Mouse (Mus musculus) embryo, embryonic 10 days (tissue): Measurements from ENCODE around the gene Tmem88.
"Not testable (repeated sequence)": the region's sequence is repeated elsewhere in the genome, so short reads cannot be mapped to it uniquely, and the experiment has no call there.

Experiments used
- DNase-seq: peaks from one replicate; pipeline ENCODE4 v3.0.0-alpha.2; 2015; ENCODE audit warnings: low spot score

Gene Tmem88

DNA sequence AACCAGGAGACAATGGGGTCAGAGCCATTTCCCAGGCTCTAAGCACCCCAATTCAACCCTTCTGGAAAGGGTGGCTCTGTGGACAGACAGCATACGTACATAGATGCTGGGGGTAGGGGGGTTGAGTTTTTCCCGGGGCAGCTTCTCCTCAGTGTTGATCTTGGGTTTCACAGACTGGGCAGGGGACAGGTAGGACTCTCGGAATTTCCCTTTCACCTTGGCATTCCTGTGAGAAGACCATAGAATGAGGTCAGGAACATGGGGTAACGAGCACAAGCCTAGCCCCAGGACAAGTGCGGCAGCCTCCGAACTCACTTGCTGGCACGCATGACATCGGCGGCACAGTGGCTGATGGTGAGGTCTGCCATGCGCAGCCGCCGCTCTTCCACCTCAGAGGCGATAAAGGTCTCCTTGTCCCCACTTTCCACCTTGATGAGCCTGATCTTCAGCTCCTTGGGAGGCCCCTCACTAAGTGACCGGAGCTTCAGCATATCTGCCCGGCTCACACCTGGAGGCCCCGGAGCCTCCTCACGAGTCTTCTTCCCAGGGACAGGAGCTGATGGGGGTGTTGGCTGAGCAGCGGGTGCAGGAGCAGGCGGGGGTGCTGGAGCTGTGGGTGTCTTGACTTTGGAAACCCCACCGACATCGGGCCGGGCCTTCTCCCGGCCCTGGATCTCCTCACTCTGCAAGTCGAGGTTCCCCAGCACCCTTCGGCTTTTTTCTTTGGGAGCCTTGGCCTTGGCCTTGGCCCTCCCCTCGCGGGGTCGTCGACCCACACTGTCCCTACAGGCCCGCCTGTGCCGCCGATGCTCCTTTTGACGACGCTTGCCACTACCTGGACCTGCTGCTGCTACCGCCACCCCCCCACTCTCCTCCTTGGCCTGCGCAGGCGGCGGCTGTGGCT is 5.9 kb upstream of the Tmem88 start:
- no peak for DNase-seq

DNA sequence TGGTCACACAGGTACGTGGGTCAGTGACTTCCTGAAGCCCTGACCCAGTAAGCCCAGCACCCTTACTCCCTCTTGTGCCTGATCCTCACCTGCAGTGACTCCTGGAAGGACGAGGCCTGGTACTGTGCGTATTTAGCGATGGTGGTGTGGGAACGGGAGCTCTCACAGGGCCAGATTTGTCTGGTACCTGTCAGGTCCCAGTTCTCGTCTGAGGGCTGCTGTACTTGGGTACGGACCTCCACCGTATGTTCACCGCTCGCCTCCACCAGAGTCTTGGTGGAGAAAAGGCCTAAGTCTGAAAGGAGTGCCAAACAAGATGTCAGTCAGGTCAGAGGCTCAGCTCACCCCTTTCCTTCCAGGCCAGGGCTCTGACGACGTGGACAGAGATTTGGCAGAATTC is 4.0 kb upstream of the Tmem88 start:
- no peak for DNase-seq

DNA sequence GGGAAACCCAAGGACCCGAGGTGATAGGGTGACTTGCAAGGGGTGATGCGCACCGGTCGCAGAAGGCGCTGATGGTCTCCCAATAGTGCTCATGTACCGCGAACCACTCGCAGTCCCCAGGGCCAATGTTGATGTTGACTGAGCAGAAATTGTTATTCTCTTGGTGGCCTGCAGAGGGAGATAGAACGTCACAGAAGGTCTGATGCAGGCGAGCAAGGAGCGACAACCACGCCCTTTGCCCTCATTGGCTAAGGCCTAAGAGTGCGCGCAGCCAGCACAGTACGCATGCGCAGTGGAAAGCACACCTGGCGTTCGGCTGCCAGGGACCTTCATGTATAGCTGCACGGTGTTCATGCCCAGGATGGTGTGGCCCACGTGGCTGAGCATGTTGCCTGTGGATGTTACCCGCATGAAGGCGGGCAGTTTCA is 3.2 kb upstream of the Tmem88 start:
- DNase-seq = peak; percentile 97

DNA sequence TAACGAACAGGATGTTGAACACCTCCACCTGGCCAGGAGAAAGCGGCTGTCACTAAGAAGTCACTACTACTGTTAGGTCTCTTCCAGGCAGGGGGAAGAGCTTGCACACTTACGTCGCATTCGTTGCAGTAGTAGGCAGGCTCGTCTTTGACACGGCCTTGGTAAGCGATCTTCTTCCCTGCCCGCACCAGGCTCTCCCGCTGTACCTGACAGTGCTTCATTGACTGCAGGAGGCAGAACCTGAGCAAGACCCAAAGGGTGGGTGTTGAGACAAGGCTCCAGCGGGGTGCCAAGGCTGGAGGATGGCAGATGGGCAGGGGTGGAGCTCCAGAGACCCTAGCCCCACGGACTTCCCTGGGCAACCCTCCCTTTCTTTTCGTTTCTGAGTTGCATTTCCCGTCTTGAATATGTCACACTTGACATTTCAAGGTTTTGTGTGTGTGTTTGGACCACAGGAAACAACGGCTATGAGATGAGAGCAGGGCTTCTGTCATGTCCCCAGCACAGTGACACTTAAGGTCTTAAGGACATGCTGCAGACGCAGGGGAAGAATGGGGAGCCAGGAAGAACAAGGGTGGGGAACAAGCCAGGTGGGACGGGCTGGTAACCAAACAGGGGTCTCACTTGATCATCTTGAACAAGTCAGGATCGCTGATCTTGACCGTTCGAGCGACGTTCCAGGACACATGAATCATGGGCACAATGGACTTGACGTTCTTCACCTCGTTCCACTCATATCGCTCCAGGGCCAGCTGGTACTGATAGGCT is 2.2 kb upstream of the Tmem88 start:
- DNase-seq = no peak

DNA sequence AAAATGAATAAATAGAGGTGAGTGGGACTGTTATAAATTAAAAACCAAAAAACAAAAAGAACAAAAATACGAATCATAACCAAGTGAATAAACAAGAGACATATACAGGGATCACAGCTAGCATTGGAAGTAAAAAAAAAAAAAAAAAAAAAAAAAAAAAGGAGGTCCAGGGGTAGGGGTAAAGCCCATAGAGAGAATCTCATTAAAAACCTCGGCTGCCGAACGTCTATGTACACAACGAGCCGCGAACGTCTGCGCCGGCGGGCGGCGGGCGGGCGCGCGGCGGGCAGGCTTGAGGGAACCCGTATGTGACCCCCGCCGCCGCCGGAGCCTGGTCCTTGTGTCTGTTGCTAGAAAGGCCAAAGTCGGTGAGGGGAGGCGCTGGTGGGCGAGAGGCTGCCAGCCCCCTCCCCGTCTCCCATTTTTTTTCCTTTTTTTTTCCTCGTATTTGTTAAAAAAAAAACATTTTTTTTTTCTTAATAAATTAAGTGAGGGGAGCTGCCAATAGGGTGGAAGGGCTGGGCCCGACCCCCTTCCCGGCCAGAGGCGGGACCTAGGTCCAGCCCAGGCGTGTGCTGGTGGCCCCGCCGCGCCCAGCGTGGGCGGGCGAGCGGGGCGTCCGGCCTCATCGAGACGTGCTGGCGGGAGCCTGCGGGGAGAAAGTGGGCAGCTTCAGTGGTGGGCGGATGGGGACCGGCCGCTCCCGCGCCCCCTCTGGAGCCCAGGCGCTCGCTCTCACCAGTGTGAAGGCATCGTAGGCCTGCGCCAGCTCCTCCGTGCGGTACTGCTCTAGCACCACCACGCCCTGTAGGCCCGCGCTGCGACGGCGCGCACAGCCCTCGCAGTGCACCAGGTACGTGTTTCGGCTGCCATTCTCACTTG is 1.4 kb upstream of the Tmem88 start:
- peak; percentile 66 for DNase-seq

DNA sequence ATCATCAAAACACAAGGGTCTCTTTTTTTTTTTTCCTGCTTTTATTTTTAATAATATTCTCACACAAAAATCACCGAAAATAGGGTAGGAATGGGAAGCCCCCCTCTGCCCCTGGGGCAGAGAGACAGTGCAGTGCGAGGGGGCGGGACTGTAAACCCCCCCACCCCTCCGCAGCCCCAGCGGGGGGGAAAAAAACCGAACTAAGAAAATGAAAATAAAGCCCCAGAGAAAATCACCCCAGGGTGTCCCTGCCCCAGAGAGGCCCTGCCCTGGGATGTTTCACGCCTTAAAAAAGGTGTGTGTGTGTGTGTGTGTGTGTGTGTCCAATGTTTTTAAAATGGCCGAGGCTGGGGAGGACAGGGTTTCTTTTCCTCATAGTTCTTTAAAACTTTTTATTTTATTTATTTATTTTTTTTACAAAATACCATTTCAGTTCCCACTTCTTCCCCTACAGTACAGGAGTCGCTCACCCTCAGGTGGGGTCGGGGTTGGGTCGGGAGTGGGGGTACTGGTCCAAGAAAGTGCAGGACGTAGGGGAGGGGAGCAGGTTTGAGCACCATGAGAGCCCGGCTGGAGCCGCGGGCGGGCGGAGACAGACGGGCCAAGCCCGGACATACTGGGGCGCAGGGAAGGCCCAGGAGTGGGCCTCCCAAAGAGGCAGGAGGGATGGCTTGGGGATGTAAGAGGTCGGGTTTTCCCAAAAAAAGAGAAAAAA is 609 bp upstream of the Tmem88 start:
- DNase-seq = no peak

DNA sequence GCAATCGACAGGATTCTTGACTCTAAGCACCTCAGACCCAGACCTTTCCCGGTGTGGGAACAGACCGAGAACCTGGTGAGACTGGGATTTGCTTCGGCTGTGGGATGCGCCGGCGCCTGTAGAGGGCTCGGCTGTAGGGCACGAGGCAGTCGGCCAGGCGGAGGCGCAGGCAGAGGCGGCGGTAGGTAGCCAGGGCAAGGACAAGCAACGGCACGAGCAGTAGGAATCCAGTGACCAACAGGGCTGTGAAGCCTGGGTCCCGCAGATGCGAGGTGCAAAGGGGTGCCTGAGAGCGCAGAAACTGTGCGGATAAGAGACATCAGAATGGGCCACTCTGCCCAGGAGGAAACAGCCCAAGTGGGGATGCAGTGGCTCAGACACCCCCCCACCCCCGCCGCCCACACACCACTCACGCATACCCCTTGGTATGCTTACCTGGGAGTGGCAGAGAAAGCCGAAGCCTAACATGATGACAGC is 415 bp downstream of the Tmem88 start:
- DNase-seq = peak; percentile 65

DNA sequence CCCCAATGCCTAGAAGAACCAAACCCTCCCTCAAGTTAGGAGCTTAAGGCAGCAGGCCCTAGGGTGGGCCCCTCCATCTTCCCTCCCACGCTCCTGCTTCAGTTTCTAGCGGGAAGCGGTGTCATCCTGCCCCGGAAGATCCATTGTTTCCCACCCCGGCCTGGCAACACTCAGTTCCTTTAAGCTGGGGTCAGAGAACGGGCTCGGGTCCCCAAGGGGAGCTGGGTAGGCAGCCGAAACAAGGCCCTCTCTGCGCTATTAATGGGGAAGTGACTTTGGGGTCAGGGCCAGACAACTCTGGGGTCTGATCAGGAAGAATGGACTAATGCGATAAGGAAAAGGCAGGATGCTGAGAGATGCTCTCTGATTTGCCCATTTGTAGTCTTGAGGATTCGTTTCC is 1.3 kb downstream of the Tmem88 start:
- no peak for DNase-seq

DNA sequence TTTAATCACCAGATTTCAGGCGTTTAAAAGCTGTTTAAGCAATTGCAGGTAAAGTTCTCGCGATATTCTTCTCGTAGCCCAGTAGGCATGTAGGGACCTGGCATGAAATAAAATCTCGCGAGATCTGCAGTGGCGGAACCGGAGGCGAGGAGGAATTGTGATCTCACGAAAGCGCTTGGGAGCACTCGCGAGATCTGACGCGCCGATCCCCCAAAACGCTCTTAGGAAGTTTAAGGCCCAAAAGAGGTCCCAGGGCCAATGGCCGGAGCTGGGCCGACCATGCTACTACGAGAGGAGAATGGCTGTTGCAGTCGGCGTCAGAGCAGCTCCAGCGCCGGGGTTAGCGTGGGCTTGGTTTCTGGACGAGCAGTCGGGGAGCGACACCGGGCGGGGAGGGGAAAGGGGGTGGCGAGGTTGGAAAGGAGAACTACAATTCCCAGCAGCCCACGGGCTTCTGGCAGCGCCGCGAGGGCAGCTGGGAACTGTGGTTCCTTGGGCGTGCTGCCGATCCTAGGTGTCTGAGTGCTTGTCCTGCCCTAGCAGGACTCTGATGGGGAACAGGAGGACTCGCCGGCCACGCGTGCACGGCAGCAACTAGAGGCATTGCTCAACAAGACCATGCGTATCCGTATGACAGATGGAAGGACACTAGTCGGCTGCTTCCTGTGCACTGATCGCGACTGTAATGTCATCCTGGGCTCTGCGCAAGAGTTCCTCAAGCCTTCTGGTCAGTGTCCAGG is 2.2 kb downstream of the Tmem88 start:
- DNase-seq = peak; percentile 99

DNA sequence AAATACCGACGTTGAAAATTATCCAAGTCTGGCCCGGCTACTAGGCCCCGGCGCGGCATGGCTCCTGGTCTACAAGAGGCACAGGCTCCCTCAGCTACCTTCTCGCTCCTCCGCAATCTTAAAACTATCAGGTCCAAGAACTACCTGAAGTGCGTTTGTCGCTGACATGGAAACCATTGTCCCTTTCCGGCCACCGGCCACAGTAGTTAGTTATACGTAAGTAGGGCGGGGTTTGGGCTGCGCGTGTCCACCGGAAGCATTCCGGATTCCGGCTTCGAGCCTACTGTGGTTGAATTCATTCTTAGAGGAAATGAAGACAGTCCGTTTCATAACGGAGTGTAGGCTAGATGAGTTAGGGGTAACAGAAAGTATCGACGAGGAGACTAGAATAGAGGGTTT is 2.8 kb downstream of the Tmem88 start, which contains the start of the genes Naa38 and Cyb5d1:
Gene Naa38, plus strand, starts transcription at position 253 of the 399 bp plus-strand sequence.
Gene Cyb5d1, minus strand, starts transcription at position 397 of the 399 bp plus-strand sequence.
- peak; percentile 94 for DNase-seq

DNA sequence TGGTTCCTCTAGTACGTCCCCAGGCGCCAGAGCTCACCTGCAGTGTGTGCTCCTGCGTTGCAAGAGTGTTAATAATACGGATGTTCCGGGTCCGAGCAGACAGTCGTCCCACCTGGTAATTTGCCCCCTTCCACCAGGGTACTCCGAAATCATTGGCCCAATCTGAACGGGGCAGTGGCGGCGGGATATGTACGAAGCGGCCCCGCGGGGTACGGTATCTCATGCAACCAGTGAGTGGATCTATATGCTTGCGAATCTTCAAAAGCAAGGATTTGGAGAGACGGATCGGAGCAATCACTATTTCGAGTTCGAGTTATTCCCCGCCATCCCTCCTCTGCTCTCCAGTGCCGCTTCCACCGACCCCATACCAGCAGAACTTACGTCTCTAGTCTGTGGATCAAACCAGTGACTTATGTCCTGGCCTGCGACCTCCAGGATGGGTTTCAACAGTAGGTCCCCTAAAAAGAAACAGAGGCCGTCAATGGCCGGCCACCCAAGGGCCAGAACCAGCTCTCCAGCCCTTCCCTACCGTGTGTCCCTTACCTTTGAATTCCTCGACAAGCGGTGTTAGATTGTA is 3.4 kb downstream of the Tmem88 start:
- not testable (repeated sequence) for DNase-seq

DNA sequence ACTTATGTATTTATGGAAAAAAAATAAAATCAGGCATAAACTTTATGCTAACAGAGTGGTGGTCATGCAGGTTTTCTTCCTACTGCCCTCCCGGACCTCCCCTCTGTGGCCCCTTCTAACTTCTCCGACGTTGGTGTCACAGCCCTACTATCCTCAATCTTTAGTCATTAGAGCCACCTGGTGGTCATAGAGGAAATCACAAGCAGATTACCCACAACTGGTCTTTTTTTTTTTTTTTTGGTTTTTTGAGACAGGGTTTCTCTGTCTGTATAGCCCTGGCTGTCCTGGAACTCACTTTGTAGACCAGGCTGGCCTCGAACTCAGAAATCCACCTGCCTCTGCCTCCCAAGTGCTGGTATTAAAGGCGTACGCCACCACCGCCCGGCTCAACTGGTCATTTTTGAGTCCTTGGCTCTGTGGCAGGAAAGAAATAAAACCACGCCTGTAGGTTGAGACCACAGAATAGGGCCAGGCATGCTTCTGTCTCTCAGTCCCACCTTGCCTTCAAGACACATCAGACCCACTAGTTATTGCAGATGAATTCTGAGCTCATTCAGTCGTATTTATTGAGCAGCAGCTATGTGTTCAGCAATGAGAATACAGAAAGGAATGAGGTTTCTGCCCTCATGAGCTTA is 7.5 kb downstream of the Tmem88 start:
- DNase-seq = peak; percentile 88

DNA sequence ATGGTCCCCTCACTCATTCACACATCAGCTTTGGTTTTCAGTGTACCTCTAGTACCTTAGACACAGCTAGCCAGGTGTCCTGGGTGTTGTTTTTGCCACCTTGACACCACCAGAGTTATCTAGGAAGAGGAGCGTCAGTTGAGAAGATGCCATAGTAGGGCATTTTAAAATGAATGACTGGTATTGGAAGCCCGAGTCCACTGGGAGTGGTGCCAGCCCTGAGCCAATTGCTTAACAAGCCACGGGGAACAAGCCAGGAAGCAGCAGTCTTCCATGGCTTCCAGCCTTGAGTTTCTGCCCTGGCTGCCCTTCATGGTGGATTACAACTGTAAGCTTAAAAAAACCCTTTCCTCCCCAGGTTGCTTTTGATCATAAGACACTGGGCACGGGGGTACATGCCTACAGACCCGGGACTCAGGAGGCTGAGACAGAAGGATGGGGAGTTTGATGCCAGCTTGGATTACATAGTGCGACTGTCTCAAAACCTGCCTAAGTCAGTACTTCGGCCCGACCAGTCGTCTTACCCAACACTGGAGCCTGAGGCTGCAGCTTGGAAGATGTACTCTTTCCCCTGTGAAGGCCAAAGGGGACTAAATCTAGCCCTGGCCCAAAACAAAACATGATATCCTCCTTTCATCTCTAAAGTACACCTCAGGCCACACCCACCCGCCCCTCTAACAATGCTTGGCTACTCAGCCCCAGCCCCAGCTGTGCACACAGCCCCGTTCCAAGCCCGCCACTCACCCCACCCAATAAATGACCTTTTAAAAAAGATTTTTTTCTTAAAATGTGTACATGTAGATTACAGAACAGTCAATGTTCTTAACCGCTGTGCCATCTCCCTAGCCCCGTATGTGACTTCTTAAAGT is 8.3 kb downstream of the Tmem88 start:
- no peak for DNase-seq

DNA sequence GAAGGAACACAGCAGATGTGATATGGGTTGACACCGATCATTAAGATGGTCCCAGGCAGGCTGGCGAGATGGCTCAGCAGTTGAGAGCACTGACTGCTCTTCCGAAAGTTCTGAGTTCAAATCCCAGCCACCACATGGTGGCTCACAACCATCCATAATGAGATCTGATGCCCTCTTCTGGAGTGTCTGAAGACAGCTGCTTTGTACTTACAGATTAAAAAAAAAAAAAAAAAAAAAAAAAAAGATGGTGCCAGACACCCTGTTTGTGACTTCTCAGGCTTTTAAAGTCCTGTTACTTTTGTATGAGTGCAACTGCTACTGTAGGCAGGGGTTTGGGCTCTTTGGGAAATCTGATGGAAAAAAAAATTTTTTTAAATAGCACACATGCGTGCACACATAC is 9.4 kb downstream of the Tmem88 start:
- no peak for DNase-seq

DNA sequence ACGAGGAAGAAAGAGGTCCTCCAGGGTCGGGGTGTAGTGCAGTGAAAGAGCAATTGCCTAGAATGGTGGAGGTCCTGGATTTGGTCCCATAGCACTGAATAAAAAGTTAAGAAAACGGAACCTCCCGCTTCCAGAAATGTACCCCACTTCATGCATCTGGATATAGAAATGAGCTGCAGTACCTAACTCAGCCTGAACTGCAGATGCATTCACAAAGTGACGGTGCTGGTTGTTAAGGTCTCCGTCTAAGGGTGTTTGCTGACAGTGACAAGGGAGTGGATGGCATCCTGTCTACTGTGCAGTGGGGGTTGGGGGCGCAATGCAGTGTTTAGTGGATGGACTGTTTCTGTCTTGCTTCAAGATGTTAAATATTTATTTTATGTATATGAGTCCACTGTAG is 11.3 kb downstream of the Tmem88 start:
- no peak for DNase-seq

DNA sequence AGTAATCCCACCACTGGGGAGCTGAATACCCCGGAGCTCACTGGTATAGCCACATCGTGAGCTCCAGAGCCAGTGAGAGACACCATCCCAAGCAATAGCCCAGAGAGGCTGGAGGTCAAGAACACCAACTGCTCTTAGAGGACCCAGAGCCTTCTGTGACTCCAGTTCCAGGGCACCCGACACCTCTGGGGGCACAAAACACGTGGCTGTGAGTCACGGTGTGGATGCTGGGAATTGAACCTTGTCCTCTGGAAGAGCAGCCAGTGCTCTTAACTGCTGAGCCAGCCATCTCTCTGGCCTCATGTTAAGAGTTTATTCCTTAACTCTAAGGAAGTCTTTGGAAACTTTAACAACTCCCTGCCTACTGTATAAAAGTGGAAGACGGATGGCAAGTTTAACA is 13.1 kb downstream of the Tmem88 start:
- DNase-seq = no peak

DNA sequence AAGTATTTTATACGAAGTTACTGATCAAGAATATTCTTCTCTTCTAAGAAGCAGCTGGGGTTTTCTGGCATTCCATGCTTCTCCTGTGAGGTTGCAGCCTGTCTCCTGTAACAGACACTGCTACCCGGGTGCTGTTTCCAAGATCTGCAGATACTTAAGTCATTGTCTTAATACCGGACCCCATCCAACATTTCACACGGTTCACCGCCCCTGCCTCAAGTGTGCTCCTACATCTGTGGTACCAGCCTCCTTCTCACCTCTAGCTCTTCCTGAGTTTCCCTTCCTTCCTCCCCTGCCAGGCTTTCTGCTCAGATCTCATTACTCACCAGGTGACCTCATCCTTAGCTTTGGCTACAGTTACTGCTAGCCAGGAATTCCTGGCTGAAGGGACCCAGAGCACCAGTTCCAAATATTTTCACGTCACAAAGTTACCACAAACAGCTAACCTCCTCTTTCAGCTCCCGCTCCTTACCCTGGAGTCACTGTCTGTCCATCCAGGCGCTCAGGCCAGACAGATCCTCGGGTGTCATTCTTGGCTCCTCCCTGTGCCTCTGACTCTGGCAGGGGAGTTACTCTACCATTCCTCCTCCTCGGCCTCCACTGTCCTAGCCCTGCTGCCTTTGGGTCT is 15.4 kb downstream of the Tmem88 start:
- DNase-seq = no peak

DNA sequence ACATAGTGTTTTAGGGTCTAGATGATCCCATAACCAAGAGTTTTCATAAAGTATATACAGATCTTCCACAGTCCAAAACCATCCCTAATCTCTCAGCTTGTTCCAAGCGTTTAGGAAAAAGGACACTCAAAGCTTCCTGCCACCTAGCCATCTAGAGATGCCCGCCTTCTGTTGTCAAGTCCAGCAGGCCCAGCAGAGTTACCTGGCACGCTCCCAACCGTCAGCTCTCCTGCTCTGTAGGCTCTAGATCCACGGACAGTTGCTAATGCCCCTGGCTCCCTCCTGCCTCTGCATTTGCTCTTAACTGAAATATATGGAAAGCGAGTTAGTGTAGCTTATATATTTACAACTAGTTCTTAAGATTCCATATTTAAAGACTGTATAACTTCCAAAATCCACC is 16.7 kb downstream of the Tmem88 start:
- DNase-seq = no peak
